Mouse (Mus musculus): ENCODE measurements around the gene Zfp366. TPM values are rescaled to one million over a fixed set of nuclear protein-coding genes. Genes with fewer than 3 reads are reported as not detected.

Gene Zfp366
- total RNA-seq, 2 experiments from 2014 or later = 3.5 to 4.3 TPM

GRCm38 (mm10) chr13:99183257-99183895, 1.2 kb upstream of the Zfp366 start:
- intact Hi-C loops (cut with DNase I) = no loop called here
- no peak for DNase-seq (ENCODE audit: low spot score in 2 of 2)

- intact Hi-C loops (cut with DNase I) = no loop called here
- no peak for DNase-seq (ENCODE audit: low spot score in 2 of 2)
Measured at GRCm38 (mm10) chr13:99185573-99185972, 950 bp downstream of the Zfp366 start.

GRCm38 (mm10) chr13:99186138-99186853, 1.7 kb downstream of the Zfp366 start:
- intact Hi-C loops (cut with DNase I) = no loop called here
- no peak for DNase-seq (ENCODE audit: low spot score in 2 of 2)

GRCm38 (mm10) chr13:99186859-99187258, 2.2 kb downstream of the Zfp366 start:
- intact Hi-C loops (cut with DNase I) = no loop called here
- DNase-seq (ENCODE audit: low spot score in 2 of 2) = no peak

GRCm38 (mm10) chr13:99187456-99187855, 2.8 kb downstream of the Zfp366 start:
- DNase-seq (ENCODE audit: low spot score in 2 of 2) = no peak
- intact Hi-C loops (cut with DNase I) = no loop called here

- peak in 1 of 2 experiments; percentile 43 for DNase-seq (ENCODE audit: low spot score in 2 of 2)
- intact Hi-C loops (cut with DNase I) = no loop called here
Measured at GRCm38 (mm10) chr13:99188625-99189024, 4.0 kb downstream of the Zfp366 start.

- DNase-seq (ENCODE audit: low spot score in 2 of 2) = no peak
- intact Hi-C loops (cut with DNase I) = no loop called here
Measured at GRCm38 (mm10) chr13:99189671-99190070, 5.0 kb downstream of the Zfp366 start.

GRCm38 (mm10) chr13:99190466-99190865, 5.8 kb downstream of the Zfp366 start:
- no peak for DNase-seq (ENCODE audit: low spot score in 2 of 2)
- intact Hi-C loops (cut with DNase I) = no loop called here

- intact Hi-C loops (cut with DNase I) = no loop called here
Measured at GRCm38 (mm10) chr13:99191063-99191462, 6.4 kb downstream of the Zfp366 start.

GRCm38 (mm10) chr13:99196314-99196713, 11.7 kb downstream of the Zfp366 start:
- intact Hi-C loops (cut with DNase I) = no loop called here
- DNase-seq (ENCODE audit: low spot score in 2 of 2) = no peak

More at GRCm38 (mm10) chr13:99191063-99191462, 6.4 kb downstream of the Zfp366 start:
- no peak for DNase-seq (ENCODE audit: low spot score in 2 of 2)

- no peak for DNase-seq (ENCODE audit: low spot score in 2 of 2)
- intact Hi-C loops (cut with DNase I) = no loop called here
Measured at GRCm38 (mm10) chr13:99196865-99197264, 12.2 kb downstream of the Zfp366 start.

- peak in 1 of 2 experiments; percentile 60 for DNase-seq (ENCODE audit: low spot score in 2 of 2)
- intact Hi-C loops (cut with DNase I) = no loop called here
Measured at GRCm38 (mm10) chr13:99201647-99202574, 17.3 kb downstream of the Zfp366 start.

- DNase-seq (ENCODE audit: low spot score in 2 of 2) = no peak
- intact Hi-C loops (cut with DNase I) = no loop called here
Measured at GRCm38 (mm10) chr13:99207214-99207613, 22.6 kb downstream of the Zfp366 start.

- no peak for DNase-seq (ENCODE audit: low spot score in 2 of 2)
- intact Hi-C loops (cut with DNase I) = no loop called here
Measured at GRCm38 (mm10) chr13:99209859-99210258, 25.2 kb downstream of the Zfp366 start.

GRCm38 (mm10) chr13:99210837-99211236, 26.2 kb downstream of the Zfp366 start:
- intact Hi-C loops (cut with DNase I) = no loop called here
- no peak for DNase-seq (ENCODE audit: low spot score in 2 of 2)

GRCm38 (mm10) chr13:99212976-99213375, 28.4 kb downstream of the Zfp366 start:
- DNase-seq (ENCODE audit: low spot score in 2 of 2) = no peak
- intact Hi-C loops (cut with DNase I) = no loop called here

GRCm38 (mm10) chr13:99216005-99216404, 31.4 kb downstream of the Zfp366 start:
- intact Hi-C loops (cut with DNase I) = no loop called here
- DNase-seq (ENCODE audit: low spot score in 2 of 2) = no peak

GRCm38 (mm10) chr13:99217984-99218383, 33.4 kb downstream of the Zfp366 start:
- no peak for DNase-seq (ENCODE audit: low spot score in 2 of 2)
- intact Hi-C loops (cut with DNase I) = no loop called here

GRCm38 (mm10) chr13:99219586-99219985, 35.0 kb downstream of the Zfp366 start:
- no peak for DNase-seq (ENCODE audit: low spot score in 2 of 2)
- intact Hi-C loops (cut with DNase I) = no loop called here

GRCm38 (mm10) chr13:99221996-99222395, 37.4 kb downstream of the Zfp366 start:
- intact Hi-C loops (cut with DNase I) = no loop called here
- no peak for DNase-seq (ENCODE audit: low spot score in 2 of 2)

Measured in left cerebral cortex, postnatal 25 days (tissue).